Mouse (Mus musculus) mature B cell (primary cell): Measurements from ENCODE around the gene Vmn1r53.
"Not testable (repeated sequence)": the region's sequence is repeated elsewhere in the genome, so short reads cannot be mapped to it uniquely, and the experiment has no call there.

Source experiments
- in situ Hi-C: fragments of 300-500 bp; cut with MboI; formaldehyde crosslinking; loops from 2 replicates; pipeline ENCODE4 v1.14.3; 2019

Vmn1r53 gene

DNA sequence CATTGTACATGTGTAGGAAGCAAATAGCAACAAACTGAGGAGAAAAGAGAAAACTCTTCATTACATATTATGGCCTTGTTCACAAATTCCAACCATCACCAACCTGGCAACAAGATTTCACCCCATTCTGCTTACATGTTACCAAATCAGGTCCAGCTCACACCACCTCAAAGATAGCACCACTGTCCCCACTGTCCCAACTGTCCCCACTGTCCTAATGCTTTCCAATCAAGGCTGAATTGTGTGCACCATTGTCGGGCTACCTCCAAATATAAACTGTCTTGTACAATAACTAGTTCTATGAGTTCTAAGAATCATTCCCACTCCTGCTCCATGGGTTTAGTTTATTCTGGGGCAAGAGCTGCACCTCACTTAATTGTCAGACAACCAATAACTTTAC is at the start of gene Vmn1r53:
Gene Vmn1r53 (minus strand): TSS at position 101 of the 400 bp plus-strand sequence.
- in situ Hi-C loops: no loop called here

DNA sequence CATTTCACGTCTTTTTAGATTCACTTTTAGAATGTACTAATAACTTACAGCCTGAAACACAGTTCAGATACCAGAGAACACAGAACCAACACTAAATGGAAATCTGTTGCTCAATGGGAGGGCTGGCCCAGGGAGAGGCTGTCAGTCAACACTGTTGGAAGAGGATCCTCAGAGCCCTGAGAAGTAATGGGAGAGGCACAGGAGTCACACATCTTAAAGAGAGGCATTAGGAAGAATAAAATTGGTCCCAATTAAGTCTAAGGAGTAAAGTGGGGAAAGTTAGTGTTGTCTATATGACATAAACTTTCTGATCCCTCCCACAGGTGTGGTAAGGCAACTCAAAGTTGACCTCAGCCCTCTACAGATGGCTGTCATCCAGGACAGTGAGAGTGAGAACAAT is 21.8 kb upstream of the Vmn1r53 start, which contains the start of gene Vmn1r54:
Gene Vmn1r54 (plus strand): TSS at position 301 of the 400 bp plus-strand sequence.
- in situ Hi-C loops: no loop called here

DNA sequence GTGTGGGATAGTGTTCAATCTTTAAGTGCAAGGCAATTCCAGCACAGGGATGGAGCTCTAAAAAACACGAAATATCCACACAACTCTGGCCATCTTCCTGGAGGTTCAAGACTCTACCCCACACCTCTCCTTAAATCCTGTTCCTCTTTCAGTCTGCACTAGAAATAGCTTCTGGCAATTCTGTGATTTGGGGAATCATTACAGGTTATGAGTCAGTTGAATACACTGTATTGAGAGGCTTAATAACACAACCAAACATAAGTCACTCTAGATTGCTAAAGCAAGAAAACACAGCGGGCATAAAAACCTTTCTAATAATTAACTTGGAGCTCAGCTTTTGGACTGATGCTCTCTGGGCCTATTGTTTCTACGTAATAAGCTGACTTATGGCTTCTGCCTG is 19.8 kb upstream of the Vmn1r53 start:
- in situ Hi-C loops: no loop called here

DNA sequence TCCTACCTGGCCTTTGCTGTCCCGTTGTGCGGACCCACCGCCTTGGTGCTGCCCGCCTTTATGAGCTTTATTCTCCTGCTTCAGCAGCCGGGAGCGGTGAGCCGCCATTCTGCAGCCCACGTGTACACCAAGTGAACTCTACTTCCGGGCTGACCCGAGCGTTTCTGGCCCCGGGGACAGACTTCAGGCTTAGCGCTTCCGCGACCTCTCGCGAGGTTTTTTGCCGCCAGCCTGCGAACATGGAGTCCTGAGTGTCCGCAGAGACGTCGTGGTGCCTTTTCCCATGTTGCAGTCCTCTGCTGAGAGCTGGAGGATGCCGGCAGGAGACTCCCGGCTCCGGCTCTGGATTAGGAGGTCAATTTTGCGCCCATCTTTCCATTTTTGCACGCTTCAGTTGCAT is 8.4 kb upstream of the Vmn1r53 start:
- in situ Hi-C loops: no loop called here

DNA sequence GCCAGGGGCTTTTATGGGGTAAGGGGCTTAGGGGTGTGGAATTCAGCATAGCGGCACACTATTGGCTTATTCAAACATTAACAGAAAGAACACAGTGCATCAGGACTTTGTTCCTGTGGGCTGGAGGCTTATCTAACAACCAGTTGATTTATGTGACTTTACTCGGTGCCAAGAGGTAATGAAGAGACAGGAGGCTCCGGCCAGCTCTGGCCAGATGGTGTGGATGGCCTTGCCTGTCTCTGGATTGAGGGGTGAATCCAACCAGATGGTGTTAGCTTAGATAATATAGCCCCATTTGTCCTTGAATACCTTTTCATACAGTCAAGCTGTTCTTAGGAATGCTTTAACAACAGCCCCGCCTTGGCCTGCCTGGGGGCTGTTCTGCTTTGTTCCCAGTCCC is 7.9 kb upstream of the Vmn1r53 start:
- in situ Hi-C loops: not testable (repeated sequence)

DNA sequence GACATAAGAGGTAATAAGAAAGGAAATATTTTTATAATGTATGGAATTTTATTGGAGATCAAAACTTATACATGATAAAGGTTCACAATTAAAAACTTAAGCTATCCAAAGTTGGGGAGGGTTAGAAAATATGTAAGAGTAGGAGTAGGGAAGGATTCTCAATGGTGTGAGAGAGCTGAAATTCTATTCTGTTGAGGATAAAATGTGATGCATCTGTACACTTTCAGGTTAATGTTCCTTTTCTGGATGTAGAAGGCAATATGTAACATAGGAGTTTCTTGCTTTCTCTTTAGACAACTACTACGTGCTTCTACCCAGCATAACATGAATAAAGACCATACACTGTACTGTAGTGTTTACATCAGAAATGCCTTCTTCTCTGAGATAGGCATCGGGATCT is 21.7 kb downstream of the Vmn1r53 start, which contains the start of gene V1ra8:
Gene V1ra8 (plus strand): TSS at position 301 of the 400 bp plus-strand sequence.
- in situ Hi-C loops: not testable (repeated sequence)

DNA sequence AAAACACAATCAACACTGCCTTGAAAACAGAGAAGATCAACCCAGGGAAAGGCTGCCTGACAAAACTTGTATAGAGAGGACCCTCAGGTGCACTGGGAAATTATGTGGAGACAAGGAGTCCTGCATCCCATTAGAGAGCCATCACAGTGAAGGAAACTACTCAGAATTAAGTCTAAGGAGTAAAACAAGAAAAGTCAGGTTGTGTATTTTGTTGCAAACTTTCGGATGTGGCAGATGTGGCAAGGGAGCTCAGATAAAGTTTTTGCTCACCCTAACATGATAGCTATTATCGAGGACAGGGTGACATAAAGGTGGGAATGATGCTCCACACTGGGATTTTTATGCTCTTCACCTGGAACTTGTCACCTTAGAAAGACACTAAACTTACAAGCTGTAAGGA is 49.7 kb downstream of the Vmn1r53 start, which contains the start of gene Vmn1r52:
Gene Vmn1r52 (plus strand): TSS at position 301 of the 400 bp plus-strand sequence.
- in situ Hi-C loops: no loop called here
